Mouse (Mus musculus) neutrophil, adult 5-6 weeks (primary cell): ENCODE measurements around the gene Arl15. TPM values are rescaled to one million over a fixed set of nuclear protein-coding genes. Genes with fewer than 3 reads are reported as not detected.

ENCODE experiments used
- ATAC-seq: fragments of 151-379, 151-347 bp; 2 replicates; pipeline ENCODE4 v1.8.0; 2017; ENCODE audit warnings: mild to moderate bottlenecking, moderate TSS enrichment; ENCODE audit not compliant: insufficient number of reproducible peaks, poor library complexity, low FRiP score, severe bottlenecking; ENCODE audit errors: extremely low read depth
- total RNA-seq: library from RNA; stranded (forward); fragments of 200-1000 nt; gene quantifications from 2 replicates; pipeline ENCODE4 v1.2.3, GENCODE M21; 2017

Arl15 gene
- total RNA-seq, 1 experiment from 2014 or later, result 7.1 TPM

GRCm38 (mm10) chr13:113864278-113864677, 70.0 kb downstream of the Arl15 start:
- no peak for ATAC-seq

DNA sequence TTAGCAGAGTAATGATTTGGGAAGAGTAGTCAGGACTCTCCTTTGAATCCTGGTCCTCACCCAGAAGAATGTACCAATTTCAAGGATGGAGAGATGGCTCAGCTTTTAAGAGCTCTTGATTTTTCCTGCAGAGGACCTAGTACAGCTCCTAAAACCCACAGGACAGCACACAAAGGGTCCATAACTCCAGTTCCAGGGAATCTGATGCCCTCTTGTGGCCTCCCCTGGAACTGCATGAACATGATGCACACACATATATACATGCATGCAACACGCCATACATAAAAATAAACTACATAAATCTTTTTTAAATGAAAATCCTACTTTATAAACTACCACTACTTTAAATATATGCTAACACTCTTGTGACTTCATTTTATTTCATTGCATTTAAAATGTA, 70.6 kb downstream of the Arl15 start:
- ATAC-seq, result peak; percentile 30; the same call in 1 of the 2 replicates

GRCm38 (mm10) chr13:113865378-113865777, 71.1 kb downstream of the Arl15 start:
- ATAC-seq, result no peak

GRCm38 (mm10) chr13:113865806-113866205, 71.5 kb downstream of the Arl15 start:
- ATAC-seq, result peak; percentile 62

- no peak for ATAC-seq
These were observed 73.4 kb downstream of the Arl15 start for GRCm38 (mm10) chr13:113867736-113868135.

DNA sequence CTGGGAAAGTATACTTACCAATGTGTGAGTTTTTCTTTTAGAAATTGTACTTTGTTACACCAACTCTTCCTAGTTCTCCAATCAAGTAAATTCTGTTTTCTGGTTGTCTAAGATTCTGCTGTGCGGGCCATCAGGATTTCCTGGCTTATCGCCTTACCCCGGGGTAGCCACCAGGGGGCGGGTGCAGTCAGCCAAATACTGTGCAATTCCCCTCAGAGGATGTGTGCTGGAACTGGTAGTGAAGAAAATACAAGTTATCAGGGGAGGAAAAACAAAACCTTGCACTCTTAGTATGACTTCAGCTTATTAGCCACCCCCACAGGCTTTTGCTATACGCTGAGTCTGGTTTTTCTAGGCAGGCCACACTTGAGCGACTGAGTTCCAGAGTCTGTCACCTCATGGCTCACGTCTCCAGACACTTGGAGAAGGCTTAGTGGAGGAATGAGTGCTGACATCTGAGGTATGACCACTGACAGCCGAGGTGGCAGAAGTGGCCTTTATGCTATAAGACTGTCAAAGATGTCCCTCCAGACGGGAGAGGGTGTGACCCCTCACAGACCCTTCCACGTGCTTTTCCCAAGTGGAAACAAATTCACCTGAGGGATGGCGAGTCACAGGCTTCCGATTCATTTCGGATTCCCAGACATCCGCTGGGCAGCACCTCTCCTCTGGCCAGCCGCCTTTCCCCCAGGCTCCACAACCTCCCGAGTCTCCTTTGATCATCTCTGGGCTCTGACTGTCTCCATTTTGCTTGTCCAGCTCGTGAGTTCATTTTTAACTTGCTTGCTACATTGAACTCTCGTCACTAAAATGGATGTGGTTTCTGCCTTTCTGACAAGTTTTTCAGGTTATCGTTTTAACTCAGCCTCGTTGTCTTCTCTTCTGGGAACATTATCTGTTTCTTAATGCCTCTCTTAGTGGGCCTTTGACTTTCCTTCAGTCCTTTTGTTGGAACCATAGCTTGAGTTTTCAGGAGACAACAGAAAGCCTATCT, 75.2 kb downstream of the Arl15 start:
- peak; percentile 71 for ATAC-seq

DNA sequence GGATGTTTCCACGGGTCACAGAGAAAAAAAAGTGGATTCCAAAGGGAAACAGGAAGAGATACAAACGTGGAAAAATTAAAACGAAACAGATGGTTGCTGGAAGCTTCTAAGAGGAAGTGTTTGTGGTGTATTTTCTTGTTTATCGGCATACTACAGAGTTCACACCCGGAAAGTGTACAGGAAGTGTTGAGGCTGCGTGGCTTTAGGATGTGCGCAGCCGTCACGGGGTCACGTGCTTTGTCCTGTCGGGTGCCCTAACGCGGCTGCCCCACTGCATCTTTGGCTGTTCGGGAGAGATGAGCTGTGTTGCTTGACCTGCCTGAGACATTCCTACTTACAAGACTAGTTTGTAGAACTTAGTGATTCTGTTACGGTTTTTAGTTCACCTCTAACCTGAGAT, 76.1 kb downstream of the Arl15 start:
- peak; percentile 83 for ATAC-seq

DNA sequence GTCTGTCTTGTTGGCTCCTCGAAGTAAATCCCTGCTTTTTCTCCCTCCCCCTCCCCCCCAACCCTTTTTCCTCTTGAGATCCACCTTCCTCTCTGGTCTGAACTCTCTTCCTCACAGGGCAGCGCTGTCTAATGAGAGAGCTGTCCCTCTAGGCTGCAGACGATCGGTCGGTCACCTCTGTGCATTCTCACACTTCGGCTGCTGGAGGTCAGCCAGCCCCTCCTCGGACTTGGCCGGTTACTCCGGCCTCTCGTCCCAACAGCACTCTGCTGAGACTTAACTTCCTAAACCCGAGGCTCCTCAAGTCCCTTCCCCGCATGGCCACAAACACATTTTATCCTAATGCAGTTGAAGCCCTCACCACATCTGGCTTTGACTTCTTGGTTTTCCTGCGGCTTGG, 77.5 kb downstream of the Arl15 start:
- no peak for ATAC-seq

DNA sequence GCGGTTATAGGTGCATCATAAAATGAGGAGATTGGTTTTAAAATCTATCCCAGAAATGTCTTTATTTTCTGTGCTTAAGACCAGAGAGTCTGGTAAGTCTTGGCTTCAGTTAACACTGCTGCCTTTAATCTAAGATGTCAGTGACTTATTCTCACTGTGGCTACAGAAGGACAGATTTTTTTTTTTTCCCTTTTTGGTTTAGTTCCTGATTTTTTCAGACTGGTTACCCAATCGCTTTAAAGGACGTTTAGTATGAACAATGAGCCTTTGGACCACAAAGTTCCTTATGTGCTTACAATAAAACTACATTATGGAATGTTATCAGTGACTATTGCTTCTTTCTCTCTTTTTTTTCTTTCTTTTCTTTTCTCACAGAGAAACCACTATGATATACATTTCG, 81.4 kb downstream of the Arl15 start:
- no peak for ATAC-seq

DNA sequence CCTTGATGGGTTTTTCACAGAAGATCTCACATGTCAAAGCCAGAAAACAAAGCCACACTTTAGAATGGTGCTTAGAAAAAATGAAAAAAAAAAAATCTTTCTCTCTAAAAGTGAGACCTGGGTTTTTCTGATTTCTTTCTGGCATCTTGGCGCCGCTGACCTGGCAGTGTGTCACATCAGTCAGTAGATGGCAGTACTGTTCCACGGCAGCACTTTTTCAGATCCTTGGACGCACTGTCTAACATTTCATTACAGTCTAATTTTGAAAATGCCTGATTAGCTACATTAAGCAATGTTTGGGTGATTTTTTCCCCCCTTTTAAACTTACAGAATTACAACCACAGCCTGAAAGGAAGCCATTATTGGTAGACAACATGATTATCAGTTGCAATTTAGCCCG, 83.1 kb downstream of the Arl15 start:
- peak; percentile 87 for ATAC-seq

DNA sequence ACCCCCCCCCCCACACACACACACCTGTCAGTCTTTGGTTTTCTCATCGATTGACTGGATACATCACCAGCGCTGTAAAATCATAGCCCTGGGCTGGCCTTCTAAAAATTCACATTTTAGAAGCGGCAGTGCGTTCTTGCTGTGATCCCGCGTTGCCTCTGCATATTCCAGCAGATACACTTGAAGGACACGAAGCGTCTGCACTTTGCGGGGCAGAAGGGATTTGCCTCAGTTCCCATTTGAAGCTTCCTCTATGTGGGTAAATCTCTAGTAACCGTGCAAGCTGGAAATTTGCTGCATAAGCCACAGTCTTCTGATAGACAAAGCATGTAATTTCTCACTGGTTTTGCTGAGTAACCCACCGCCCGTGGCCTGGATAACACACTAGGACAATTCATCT, 84.3 kb downstream of the Arl15 start:
- no peak for ATAC-seq

GRCm38 (mm10) chr13:113879651-113880327, 85.5 kb downstream of the Arl15 start:
- ATAC-seq, result no peak

GRCm38 (mm10) chr13:113880564-113881171, 86.4 kb downstream of the Arl15 start:
- ATAC-seq, result no peak

DNA sequence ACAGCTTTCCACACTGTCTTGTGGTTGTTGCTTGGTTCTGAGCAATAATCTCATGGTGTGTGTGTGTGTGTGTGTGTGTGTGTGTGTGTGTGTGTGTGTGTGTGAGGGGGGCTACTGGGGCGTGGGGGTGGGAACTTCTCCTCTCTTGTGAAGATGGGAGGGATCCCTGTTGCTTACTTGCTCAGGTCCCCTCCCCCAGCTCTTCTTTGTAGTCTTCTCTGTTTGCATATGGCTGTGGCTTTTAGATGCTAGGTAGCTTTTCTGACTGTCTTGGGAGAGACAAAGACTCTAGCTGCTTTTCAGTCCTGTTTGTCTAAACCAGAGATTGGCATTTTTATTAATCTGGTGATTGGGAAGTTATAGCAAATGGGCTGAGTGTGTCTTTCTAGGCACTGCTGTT, 88.7 kb downstream of the Arl15 start:
- no peak for ATAC-seq

- no peak for ATAC-seq
These were observed 92.8 kb downstream of the Arl15 start for GRCm38 (mm10) chr13:113887090-113887489.

DNA sequence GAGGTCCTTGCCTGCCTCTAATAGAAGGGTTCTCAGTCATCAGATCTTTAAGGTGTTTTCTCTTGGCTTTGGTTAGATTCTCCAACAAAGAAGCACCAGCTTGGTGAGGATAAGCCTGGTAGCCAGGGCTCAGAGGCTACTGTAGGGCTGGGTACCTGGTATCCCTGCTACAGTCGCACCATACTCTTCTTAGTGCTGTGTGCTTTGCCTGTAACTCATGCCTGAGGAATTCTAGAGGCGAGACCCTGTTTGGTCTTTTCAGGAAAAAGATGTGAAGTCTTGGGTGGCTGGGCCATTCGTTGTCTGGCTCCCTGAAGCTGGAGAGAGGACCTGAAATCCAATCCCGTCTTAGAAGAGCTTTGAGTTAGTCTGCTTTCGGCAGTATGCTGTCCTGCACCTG, 93.8 kb downstream of the Arl15 start:
- no peak for ATAC-seq

GRCm38 (mm10) chr13:113888704-113889103, 94.4 kb downstream of the Arl15 start:
- no peak for ATAC-seq

DNA sequence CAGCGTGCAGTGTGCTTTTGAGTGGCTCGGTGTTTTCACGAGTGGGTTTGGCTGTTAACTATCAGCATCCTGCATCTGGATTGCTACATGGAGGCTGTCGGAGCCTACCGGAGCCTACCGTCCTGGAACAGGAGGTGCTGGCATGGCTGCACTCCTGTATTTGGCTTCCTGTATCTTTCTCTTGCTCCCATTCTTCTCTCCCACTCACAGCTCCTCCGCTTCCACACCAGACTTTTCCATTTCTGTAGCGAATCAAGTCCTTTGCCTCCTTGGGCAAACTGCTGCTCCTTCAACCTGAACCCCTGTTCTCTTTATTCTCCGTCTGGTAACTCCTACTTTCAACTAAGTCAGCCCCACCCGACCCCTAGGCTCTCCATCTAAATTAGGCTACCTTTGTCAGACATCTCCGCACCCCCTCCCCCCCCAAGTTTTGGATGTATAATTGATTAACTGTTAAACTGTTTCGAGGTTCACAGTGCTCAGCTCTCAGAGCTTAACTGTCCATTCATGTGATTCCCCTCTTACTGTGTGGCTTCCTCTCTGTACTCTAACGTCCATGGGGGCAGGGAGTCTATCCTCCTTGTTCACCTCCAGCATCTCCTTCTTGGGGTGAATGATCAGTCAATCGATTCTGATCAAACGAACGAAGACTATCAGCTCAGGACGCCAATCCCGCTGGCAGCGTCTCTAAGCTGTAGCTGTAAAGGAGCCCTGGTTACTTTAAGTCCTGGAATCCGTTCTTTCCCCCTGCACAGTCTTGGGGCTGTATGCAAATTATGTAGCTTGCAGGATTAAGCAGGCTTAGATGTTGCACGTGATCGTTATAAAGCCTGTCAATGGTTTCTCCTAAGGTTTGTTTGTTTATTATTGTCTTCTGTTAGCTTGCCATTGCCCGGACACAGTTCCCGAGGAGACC, 95.1 kb downstream of the Arl15 start:
- ATAC-seq, result no peak

GRCm38 (mm10) chr13:113896684-113897083, 102.4 kb downstream of the Arl15 start:
- ATAC-seq, result no peak
